Mouse (Mus musculus) fat pad, adult 2 months (tissue): ENCODE results near the gene Alg2.
A peak's percentile ranks its signal among the peaks of the same experiment; 100 is the strongest.

Experiments
- DNase-seq: peaks from one replicate; pipeline ENCODE4 v3.0.0-alpha.2; 2011; ENCODE audit warnings: low read depth, low spot score; ENCODE audit errors: extremely low read depth

Gene Alg2

DNA sequence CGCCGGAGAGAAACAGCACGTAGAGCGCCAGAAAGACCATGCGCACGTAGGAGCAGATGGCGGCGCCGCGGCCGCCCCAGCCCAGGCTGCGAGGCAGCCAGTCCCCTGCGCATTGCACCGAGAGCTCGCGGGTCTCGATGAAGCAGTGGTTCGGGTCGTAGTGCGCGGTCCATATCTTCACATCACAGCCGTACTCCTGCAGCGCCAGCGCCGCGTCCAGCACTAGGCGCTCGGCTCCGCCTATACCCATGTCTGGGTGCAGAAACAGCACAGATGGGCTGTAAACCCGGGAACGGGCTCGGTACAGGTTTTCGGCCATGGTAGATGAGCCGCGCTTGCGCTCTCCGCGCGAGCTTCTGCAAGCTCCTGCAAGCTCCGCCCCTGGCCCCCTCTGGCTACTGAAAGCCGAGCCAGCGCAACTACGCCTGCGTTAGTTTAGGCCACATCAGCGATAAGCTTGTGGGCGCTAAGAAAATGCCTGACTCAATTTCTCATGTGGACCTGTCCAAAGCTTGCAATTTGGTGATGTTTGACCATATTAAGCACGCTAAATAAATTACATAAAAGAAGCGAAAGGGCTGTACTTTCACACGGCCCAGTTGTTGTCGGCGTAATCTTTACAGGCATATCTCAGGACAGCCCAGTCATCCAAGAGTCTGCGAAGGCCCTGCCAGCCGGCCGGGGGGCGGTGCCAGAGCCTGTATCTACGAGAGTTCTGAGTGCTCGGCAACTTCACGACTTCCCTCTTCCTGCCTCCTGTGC lies at the start of gene Alg2, which contains the start of gene Sec61b:
Gene Alg2, minus strand, starts transcription at position 366 of the 762 bp plus-strand sequence.
Gene Sec61b, plus strand, starts transcription at position 691 of the 762 bp plus-strand sequence.
- peak; percentile 81 for DNase-seq

DNA sequence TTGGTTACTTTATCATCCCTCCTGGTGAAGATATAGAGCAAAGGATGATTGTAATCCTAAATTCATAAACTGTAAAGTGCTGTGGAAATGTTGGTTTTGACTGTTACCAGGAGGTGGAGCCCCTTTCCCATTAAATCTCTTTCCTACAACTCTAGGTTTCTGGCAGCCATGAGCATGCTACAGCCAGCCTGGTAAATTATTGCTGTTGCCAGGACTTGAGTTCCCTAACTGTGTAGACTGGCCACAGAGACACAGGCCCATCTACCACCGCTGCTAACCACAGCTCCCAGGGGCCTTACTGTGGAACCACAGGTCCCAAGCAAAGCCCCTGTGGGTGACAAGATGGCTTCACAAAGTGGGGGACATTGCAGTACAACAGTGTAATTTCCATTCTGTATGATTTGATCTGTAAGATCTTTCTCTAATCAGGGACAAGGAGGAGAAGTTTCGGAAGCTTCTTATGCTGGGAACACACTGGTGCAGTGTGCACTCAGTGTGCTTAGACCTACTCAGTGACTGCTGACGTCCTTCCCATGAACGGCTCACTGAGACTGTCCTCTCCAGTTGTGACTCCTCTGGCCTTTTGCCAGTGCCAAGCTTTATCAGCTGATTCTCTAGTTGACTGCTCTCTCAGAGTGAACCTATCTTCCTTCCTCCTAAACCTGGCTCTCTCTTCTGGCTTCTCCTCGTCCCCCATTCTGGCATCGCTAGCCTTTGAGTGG lies 47.9 kb upstream of the Alg2 start:
- DNase-seq: no peak

DNA sequence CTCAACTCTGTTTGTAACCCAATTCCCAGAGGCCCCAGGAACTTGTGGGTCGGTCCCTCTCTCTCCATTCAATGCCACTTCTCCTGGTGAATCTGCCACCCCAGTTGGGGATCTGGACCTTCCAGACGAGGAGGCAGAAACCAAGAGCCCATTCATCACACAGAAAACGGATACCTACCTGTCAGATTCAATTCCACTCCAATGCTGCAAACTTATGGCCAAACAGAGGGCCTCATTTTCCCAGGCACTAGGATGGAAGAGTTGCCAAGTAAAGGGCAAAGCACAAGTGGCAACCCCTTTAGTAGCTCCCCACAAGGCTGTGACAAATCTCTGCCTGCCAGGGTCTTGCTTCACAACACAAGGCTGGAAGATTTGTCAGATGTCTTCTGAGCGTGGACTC lies 45.9 kb upstream of the Alg2 start:
- DNase-seq: no peak

DNA sequence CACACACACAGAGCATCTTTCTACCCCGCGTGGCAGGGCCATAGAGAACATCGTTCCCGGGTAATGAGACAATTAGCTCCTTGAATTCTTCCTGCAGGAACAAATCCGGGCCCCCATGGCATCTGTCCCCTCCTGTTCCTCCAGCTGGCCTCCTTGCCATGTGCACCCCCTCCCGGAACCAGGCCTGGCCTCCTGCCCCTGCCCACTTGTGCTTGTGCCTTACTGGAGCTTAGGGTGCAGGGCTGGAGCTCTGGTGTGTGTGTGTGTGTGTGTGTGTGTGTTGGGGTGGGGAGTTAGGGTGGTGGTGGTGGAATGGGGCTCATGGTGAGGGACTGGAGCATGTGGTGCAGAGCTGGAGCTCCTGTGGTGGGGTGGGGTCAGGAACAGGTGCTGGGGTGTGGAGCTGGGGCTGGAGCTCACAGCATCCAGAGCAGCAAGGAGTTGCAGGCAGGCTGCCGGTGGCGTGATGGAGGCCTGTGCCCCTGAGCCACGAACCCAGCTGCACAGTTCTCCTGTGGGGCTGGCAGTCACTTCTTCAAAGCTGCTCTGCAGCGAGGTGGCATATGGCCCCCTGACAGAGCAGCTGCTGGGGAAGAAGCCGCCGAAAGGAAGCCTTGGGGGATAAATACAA lies 44.5 kb upstream of the Alg2 start:
- DNase-seq: no peak

DNA sequence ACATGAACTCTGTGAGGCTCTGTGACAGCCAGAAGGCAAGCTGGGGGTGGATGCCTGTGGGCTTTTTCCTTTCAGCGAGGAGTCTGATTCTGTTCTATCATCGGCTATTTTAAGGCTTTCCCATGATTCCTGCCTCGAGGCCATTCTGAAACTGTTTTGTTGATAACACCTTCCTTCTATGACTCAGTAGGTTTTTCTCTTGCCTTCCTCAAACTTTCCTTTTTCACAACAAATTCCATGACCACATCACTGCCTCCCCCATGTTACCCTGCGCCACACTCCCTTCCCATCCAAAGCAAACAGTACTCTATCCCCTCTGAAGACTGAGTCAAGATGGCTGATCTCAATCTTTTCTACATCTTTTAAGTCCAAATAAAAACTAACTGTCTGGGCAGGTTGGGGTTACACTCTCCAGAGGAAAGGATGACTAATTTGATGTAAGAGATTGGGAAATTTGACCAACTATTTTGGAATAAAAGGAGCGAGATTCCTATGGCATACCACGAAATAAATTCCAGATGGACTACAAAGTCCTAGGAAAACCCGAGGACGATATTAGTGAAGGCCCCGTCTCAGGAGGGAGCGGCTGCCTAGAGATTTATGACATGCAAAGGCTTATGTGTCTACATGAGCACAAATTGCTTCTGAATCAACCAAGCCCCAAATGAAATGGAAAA lies 30.8 kb upstream of the Alg2 start:
- no peak for DNase-seq

DNA sequence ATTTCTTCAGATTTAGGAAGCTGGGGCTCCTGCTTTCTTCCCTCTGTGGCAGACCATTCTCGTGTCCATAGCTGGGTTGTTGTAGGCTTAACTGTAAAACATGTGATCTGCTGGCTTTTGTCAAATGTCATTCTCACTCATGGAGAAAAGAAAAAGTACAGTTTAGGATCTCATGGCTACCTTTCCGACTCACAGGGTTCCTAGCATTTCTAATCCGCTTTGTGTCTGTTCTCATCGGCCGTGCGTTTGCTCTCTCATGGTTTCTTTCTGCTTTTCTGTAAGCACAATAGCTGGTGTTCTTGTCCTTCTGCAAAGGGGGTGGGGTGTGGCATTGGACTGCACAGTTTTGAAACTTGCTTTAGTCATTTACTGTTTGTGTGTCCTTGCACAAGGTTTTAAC lies 28.9 kb upstream of the Alg2 start:
- no peak for DNase-seq

DNA sequence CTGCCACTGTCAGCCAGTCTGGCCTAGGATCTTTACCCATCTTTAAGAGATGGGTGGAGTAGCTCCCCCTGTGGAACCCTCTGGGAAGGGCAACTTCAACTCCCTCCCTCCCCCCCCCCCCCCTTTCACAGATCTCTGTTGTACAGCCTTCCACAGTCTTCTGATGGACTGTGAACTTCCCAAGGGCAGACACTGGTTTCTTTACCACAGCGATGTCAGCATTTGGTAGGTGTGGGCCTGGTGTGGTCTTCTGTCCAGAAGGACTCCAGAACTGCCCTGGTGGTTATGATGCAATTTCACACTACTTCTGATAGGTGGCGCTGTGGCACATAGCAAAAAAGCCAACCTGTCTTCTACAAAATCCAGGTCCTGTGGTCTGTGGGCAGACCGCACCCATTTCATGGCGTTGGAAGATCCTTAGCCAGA lies 28.4 kb upstream of the Alg2 start:
- no peak for DNase-seq

DNA sequence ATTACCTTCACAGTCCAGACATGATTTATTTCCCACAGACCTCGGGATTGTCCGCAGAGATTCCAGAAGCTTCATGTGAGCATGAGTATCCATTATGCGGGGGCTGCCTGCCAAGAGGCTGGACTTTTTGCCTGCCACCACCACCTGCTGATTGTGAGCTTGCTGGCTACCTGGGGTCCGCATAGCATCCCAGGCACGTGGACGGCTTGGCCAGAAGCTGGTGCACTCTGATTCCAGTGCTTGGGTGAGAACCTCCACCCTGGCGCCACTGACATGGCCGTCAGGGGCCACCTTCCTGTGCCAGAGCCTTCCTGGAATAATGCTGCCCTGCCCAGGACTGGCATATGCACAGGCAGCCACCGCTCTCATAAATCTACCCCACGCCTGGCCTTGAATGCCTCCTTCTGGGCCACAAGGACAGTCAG lies 25.0 kb upstream of the Alg2 start:
- no peak for DNase-seq

DNA sequence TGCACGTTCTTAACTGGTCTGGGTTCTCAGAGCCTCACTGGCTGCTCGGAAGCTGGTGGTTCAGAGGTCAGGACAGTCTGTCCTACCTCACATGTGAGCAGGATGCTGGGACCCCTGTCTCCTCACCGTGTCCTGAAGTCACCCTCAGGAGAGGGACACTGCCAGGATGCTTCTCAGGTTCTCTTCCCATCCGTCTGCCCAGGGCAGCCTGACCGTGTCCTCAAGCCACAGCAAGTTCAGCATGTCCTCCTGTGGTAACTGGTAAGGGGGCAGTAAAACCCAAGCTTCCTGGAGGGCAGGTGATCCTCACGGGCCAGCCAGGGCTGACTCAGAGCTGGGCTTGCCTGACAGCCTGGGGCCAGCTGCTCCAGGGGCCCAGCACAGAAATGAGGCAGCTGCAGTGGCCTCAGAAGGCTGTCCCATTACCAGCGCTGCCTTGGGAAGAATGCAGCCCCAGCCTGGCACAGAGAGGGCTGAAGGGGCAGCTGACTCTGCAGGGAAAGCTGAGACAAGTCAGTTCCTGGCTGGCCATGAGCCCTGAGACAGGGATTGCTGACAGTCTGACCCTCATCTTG lies 23.8 kb upstream of the Alg2 start:
- DNase-seq: no peak

DNA sequence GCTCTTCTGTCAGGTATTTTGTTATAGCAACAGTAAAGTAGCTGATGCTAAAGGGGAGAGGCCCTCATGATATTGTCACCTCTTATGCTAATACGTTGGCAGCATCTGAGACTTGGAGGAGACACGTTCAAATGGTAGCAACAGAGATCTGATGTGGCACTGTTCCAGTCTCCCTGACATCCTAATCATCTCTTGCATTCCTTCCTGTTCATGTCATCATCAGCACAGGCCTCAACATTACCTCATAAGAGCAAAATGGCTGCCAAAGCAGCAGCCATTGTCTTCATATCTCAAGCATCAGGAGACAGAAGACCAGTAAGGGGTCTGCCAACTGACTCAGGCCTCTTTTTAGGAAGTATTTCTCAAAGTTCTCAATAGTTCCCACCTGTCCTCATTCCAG lies 20.6 kb upstream of the Alg2 start:
- no peak for DNase-seq

DNA sequence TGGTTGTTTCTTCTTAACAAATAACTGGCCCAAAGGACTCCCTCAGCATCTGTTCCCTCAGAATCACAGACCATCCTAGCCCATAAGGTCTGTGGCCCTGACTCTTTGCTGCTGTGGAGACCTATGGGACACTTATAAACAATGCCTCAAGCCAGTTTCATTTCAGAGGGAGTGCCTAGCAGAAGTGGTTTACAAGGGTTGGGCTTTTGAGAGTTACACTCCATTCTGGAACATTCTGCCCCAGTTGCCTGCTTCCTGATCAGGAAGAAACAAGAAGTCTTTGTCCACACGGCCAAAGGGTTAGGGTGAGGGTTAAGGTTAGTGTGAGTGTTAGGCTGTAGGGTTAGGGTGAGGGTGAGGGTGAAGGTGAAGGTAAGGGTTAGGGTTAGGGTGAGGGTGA lies 20.0 kb upstream of the Alg2 start:
- DNase-seq: no peak

DNA sequence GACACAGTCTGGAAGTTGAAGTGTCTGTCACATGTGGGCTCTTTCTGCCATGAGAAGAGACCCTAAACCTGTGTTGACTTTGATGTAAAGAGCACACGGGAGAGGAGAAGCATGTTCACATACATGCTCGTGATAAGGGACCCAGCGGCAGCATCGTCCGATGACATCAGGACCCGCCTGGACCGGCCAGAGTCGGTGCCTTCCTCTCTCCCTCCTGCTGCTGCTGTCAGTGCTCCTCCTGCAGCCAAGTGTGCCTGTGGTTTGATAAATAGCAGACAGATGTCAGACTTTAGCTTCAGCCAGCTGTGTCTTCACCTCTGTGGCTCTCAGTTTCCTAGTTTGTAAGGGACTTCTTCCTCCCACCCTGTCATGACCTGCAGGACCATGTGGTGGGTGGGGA lies 19.3 kb upstream of the Alg2 start:
- no peak for DNase-seq

DNA sequence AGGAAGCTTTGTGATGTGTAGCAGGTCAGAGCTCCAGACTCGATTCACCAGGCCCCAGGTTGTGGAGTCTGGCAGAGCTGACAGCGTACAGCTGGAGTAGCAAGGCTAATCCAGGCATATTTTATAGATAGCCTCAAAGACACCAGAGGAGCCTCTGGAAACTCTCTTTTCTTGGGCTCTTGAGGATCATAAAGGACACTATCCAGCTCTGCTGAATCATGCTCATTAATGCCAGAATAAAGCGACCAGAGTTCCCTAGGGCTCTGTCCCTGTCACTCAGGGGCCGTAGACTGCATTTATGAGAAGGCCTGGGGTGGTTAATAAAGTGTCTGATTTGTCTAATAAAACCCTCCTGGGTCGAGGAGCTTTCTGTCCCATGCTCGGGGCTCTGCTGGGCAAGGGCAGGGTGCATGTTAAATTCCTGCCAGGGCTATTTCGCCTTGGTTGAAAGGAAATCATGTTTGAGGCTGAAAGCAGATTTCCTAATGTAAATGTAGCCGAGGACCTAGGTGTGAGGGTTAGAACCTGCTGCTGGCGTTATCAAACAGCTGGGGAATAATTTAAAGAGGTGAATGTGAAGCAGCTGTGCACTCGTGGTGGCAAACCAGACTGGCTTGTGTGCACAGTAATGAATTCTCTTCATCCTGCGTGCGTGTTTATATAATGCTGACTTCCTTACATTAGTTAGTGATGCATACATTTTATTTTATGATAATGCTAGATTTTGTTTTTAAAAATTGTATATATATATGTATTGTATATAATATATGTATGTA lies 18.4 kb upstream of the Alg2 start:
- no peak for DNase-seq

DNA sequence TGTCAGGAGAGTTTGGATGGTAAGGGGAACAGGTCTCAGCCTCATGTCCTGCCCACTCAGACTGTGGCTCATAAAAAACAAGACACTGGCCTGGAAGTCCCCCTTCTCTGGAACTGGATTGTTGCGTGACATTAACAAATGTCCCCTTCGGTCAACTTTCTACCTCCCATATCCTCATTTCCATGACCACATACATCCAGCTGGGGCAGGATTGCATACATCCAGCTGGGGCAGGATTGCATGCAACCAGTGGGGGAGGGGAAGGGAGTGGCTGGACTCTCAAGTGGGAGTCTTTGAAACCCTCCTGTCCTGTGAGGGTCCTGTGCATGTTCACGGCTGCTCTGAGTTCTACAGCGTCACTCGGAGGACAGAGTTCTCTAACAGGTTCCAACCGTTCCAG lies 17.1 kb upstream of the Alg2 start:
- DNase-seq: no peak

DNA sequence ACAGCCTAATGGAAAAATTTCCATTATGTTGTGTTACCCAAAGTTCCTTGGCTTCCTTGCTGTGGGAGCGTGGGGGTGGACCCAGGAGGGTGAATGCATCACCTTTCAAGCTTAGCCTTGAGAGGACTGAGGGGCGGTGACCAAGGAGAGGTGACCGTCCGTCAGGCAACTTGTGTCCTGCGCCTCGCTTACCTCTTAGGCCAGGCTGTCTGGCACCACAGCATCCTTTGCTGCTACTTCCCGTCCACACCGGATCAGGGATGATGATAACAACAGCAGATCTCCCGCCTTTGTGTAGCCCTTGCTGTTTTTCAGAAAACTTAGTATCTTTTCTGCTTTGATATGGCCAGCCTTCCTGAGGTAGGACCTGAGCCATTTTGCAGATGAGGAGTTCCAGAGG lies 6.4 kb upstream of the Alg2 start:
- no peak for DNase-seq

DNA sequence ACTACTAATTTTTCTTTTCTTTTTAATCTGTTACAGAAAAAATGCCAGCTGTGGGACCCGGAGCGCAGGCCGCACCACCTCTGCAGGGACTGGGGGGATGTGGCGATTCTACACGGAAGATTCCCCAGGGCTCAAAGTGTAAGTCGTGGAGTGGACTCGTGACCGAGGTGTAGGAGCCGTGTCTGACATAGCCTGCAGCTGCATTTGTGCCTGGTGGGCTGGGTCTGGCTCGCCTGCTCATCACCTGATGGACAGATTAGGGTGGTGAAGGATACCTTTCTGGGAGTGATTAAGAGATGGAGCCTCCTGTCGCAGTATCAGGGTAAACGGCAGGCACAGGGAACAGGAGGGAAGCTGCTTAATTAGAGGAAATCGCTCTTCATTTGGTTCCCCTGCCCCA lies 6.0 kb upstream of the Alg2 start:
- no peak for DNase-seq

DNA sequence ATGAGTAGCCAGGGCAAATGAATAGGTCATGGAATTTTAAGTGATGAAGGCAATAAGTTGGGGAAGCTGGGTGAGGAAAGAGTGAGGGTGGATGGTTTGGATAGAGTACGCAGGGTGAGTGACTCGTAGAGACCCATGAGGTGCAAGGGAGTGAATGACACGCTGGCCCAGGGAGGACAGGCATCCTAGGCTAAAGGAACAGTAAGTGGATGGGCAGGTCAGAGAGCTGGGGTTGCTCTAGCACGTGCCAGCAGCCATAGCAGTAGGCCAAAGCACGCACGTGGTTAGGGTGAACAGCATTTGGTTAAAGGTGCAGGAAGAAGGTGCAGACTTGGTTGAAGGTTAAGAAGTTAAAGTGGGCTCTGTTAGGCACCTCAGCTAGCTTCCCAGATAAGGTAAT lies 3.4 kb upstream of the Alg2 start:
- no peak for DNase-seq

DNA sequence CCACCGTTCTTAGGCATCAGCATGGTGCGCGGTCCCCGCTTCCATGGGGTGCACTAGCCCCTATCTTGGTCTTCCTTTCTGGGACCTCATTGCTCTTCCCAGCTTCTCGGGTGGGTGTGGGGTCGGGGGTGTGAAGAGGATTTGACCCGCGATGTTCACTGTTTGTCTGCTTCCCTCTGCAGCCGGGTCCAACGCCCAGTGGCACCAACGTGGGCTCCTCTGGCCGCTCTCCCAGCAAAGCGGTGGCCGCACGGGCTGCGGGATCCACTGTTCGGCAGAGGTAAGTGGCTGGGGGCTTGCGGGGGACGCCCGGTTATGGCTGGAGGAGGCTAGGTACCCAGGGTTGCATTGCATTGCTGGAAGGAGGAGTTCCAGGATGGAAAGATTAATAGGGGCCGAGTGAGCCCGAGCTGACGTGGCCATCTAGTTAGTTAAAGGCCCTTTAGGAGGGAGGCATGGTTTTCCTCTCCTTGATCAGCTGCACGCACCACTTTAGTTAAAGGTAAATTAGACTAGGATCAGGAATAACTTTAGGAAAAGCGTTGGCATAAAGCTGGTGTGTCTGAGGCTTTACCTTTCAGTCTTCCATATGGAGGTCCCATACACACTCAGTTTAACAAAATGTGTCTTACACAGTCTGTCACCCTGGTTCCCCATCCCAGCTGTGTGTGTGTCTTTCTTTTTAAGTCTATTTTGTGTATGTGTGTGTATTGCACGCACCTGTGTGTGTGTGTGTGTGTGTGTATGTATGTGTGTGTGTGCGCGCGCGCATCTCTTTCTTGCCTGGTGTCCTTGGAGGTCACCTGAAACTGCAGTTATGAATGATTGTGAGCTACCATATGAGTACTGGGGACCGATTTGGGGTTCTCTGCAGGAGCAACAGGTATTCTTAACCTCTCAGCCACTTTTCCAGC lies 854 bp upstream of the Alg2 start:
- DNase-seq: no peak

DNA sequence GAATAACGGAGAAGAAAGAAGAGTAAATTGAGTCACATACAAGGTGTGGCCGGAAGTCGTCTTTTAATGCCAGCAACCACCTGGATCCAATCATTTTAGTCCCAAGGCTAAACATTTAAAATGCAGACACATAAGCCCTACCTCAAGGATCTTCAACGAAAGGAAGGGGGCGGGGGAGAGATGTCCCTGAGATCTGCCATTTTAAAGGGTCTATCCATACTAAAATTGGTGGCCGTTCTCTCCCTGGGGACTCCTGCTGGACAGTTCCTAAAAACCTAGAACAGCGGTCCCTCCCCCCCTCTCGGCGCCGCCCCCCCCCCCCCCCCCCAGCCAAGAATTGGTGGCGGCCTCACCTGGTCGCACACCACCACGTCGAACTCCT lies 556 bp downstream of the Alg2 start:
- DNase-seq: no peak
